Mouse (Mus musculus) regulatory T cell (primary cell): ENCODE results near the gene Tmem97.

Source experiments
- in situ Hi-C: fragments of 300-600 bp; cut with MboI, MseI; formaldehyde crosslinking; loops from one replicate; pipeline ENCODE4 v1.15.1; 2025; ENCODE audit warnings: high pct_unique_total_duplicates

Gene Tmem97

DNA sequence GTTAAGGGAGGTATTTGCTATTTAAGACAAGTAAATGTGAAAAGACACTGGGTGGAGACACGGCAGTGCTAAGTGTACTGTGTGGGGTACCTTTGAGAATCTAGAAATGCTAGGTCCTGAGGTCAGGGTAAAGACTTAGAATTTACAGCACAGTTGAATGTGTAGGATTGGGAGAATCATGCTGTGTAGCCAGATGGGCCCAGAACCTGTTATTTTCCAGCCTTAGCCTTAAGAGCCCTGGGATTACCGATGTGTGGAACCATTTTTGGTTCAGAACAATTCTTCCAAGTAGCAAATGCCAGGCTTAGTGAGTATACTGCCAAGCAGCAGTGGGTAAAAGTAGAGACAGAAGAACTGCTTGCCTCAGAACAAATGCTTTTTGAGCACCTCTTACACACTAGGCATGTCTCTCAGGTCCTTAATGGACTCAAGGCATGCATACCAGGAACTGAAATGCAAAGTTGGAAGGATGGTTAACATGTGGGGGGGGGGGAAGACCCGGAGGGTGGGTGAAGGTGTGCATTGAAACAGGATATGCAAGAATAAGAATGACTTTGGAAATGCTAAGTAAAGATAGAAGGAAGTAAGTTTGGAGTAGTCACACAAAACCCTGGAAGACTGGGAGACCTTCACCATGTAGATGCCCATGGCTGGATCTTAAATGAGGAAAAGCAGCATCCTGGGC is 37.3 kb downstream of the Tmem97 start:
- in situ Hi-C loops = no loop called here

DNA sequence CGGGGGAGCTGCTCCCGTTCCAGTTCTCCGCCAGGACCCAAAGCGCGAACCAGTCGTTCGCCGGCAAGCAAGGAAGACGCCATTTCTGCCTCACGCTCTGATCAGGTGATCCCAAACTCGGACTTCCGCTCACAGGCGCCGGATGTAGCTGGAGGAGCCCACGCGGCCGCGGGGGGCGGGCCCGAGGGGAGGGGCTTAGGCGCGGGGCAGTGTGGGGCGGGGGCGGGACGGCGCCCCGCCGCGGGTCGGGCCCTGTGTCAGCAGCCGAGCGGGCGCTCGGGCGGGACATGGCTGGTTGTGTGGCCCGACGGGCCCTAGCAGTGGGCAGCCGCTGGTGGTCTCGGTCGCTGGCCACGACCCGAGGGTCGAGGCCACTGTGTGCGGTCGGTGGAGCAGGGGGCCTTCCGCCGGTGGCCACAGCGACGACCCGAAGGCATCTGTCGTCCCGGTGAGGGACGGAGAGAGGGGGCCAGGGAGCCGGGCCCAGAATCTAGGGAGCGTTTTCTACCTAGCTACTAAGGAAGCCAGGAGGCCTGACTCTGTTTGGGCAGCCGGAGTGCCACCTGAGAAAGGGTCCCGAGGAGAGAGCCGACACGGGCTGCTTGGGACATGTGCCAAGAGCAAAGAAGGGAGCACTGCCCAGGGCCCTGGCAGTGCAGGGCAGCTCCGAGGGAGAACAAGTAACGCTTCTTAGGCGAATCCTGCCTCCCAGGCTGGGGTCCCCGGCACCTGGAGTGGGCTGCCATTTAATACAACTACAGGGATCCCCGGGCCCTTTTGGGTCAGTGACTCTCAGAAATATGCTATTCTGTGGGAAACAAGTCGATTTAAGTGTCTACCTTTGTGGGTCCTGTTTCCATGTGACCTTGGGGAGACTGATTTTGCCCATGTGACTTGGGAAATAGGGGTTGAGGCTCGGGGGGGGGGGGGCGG is 38.3 kb downstream of the Tmem97 start, which contains the start of the genes Tmem199 and Poldip2:
TSS of gene Tmem199 (minus strand) at position 148 of the 933 bp plus-strand sequence.
TSS of gene Poldip2 (plus strand) at position 169 of the 933 bp plus-strand sequence.
- in situ Hi-C loops = no loop called here

DNA sequence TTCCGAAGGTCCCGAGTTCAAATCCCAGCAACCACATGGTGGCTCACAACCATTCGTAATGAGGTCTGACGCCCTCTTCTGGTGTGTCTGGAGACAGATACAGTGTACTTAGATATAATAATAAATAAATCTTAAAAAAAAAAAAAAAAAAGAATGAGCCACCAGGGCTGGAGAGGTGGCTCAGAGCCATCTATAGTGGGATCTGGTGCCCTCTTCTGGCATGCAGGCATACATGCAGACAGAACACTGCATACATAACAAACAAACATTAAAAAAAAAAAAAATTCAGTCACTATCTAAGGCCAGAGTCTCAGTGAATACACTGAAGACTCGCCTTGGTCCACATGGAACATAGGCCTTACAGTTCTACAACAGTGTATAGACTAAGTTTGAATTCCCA is 41.4 kb downstream of the Tmem97 start:
- in situ Hi-C loops = no loop called here

DNA sequence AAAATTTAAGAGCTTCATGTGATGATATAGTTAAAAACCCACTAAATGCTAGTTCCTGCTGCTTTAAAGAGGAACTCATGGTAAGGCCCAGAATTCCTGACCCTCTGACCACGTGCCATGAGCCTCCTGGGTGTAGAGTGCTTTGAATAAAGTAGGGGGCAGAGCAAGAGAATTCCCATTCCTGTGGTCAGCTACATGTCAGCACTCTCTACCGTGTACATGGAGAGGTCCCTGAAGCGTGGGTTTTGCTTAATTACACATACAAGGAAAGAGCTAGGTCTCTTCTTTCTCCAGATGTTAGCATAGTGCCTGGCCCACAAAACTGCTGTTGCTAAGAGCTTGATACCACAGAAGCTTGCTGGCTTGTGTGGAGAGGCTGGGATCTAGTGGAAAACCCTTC is 45.1 kb downstream of the Tmem97 start:
- in situ Hi-C loops = no loop called here

DNA sequence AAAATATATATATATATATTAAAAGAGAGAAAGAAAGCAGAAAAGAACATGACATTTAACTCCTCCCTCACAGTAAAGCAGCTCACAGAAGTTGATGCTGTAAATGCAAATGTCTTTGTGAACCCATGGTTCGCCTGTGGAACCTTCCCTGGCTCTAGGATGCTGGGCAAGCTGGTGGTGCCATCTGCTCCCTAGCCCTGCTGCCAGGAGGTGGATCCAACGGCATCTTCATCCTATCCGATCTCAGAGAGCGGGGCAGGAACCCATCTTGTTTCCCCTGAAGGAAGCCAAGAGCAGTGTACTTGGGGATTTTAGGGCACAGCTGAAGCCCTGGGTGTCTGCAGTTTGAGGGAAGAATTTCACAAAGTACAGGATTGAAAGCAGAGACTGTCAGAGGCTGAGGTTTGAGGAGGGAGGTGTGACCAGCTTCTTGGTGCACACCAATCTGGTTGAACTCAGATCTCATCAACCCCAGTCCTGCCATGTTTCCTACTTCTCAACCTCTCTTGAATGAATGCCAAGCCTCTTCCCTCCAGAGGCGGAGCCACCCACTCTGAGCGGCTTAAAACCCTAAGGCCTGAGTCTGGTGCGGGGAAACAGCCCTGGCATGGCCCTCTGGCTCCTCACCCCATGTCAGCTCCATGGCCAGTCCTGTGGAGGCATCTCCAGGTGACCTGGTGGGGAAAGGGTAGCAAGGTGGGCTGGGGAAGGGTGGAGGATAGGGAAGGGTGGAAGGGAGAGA is 47.5 kb downstream of the Tmem97 start, which contains the start of gene Sebox:
TSS of gene Sebox (plus strand) at position 539 of the 742 bp plus-strand sequence.
- in situ Hi-C loops = no loop called here

DNA sequence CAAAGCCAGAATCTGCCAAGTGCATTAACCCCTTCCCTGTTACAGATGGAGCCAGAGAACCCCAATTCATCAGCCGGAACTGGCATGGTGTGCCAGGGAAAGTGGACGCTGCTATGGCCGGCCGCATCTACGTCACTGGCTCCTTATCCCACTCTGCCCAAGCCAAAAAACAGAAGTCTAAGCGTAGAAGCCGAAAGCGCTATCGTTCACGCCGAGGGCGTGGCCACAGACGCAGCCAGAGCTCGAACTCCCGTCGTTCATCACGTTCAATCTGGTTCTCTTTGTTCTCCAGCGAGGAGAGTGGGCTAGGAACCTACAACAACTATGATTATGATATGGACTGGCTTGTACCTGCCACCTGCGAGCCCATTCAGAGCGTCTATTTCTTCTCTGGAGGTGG is 49.0 kb downstream of the Tmem97 start:
- in situ Hi-C loops = no loop called here

DNA sequence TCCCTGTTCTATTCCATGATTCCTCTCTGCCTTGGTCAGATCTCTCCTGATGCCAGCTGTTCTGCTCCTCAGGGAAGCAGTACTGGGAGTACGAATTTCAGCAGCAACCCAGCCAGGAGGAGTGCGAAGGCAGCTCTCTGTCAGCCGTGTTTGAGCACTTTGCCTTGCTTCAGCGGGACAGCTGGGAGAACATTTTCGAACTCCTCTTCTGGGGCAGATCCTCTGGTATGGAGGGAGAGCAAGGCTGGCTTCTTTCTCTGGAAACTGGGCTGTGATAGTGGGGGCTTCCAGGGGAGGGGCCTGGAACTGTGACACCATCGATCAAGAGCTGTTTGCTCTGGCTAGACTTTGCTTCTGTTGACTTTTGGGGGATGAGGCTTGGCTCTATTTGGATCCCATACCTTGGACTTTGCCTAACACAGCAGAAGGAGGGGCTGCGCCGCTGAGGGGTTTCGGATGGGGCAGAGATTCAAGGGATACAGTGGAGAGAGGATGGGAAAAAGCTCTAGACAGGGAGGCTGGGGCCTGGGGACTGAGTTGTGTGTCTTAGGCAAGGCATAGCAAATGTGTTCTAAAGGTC is 49.9 kb downstream of the Tmem97 start:
- in situ Hi-C loops = no loop called here

DNA sequence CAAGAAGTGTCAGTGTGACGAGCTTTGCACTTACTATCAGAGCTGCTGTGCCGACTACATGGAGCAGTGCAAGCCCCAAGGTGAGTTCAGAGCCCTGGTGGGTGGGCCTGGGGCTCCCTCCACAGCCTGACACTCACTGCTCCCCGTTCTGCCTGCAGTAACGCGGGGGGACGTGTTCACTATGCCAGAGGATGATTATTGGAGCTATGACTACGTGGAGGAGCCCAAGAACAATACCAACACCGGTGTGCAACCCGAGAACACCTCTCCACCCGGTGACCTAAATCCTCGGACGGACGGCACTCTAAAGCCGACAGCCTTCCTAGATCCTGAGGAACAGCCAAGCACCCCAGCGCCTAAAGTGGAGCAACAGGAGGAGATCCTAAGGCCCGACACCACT is 51.0 kb downstream of the Tmem97 start:
- in situ Hi-C loops = no loop called here

DNA sequence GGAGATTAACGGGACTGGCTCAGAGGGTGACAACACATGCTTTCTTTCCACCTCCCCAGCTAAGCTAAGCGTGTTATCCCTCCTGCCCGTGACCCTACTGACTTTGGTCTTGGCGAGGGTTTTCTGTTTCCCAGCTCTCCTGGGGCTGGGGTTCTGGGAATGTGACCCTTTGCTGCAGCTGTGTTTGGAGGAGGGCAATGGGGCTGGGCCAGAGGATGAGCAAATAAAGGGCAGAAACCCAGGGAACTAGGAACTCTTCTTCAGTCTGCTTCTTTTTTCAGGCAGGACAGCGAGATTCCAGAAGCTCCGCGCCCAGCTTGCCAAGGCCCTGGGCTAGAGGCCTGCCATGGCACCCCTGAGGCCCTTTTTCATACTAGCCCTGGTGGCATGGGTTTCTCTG is 51.6 kb downstream of the Tmem97 start, which contains the start of gene Vtn:
TSS of gene Vtn (plus strand) at position 88 of the 400 bp plus-strand sequence.
- in situ Hi-C loops = no loop called here

DNA sequence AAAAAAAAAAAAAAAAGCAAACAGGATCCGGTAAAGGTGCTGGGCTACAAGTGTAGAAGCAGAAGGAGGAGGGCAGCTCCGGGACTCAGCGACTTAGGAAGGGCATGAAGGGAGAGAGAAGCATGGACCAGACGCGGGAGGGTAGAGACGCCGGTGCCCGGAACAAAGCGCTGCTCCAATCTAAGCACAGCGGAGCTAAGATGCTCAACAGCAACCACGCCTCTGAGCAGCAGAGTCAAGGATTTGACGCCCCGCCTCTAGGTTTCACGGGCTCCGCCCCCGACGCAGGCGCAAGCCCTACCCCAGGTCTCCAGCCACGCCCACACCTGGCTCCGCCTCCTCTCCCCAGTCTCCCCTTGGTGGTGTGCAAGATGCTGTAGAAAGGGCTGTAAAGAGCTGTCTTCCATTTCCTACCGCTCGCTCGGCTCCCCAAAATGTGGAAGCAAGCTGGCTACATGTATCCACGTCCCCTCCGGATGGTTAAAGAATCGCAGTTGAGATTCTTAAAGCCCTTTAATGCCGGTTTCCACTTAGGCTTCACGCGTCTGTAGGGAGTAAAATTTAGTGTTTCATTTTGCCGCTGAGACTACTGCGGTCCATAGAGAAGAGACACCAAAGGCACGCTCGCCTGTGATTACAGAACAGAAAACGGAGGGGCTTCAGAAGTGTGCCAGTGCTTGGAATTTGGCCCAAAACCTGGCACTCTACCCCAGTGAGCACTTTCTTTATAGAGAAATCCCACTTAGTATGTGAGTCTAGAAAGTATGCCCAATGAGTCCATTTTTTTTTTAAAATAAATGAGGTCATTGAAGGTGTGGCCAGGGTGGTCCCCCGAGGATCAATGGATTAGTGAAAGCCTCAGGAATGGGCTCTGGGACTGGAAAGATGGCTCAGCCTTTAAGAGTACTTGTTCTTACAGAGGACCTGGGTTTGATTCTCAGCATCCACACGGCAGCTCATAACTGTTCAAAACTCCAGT is 52.7 kb downstream of the Tmem97 start, which contains the start of gene Sarm1:
TSS of gene Sarm1 (minus strand) at position 211 of the 979 bp plus-strand sequence.
- in situ Hi-C loops = no loop called here

DNA sequence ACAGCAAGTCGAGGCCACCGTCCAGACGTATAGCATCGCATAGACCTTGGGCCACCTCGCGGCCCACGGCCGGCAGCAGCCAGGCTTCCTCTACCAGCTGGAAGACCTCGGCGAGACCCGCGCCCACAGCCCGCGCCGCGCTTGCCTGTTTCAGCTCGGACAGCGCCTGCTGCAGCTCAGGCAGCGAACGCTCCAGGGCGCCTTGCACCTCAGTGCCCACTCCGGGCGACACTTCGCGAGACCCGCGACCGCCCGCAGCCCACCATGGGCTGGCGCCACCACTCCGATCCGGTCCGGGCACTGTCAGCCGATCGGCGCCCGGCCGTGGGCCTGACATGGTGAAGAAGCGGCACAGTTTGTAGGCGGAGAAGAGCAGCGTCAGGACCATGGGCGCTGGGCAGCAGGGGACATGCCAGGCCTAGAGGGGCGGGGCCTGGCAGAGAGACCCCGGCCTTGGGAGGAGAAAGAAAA is 53.5 kb downstream of the Tmem97 start:
- in situ Hi-C loops = no loop called here

DNA sequence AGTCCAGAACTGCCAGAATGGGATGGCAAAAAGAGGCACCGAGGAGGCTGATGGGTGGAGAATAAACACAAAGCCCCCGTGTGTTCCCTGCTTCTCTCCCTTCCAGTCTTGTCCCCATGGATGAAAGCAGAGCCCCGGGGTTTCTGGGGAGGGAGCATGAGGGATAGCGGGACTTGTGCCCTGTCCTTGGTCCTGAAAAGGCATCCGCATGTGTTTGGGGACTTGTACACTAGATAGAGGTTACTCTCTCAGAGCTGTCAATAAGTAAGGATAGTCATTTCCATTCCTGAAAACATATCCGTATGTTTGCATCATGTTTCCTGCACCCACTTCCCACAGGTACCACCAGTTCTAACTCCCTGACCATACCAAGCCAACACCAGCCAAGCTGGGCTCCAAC is 54.7 kb downstream of the Tmem97 start:
- in situ Hi-C loops = no loop called here
